Mouse (Mus musculus) thymus, adult 2 months (tissue): ENCODE results near the gene Gpatch2.

Source experiments
- CTCF ChIP-seq: fragments of 200-500 bp; IDR thresholded peaks from 2 replicates; pipeline ENCODE4 v1.5.1; 2012; ENCODE audit warnings: mild to moderate bottlenecking, control low read depth, low read length, moderate library complexity, borderline replicate concordance; ENCODE audit not compliant: control insufficient read depth, poor library complexity, insufficient read depth; ENCODE audit errors: extremely low read depth
- POLR2A ChIP-seq: fragments of 200-500 bp; IDR thresholded peaks from 2 replicates; pipeline ENCODE4 v1.6.1; 2012; ENCODE audit warnings: mild to moderate bottlenecking, low read length, control low read depth, moderate library complexity; ENCODE audit not compliant: control insufficient read depth, poor library complexity, insufficient read depth; ENCODE audit errors: extremely low read depth

GRCm38 (mm10) chr1:187282804-187283203, 67.5 kb downstream of the Gpatch2 start:
- TF ChIP-seq CTCF (no peak), POLR2A (no peak)
